Mouse (Mus musculus): ENCODE results near the gene Csnk1g2.
A peak's percentile ranks its signal among the peaks of the same experiment; 100 is the strongest.
"Not testable (repeated sequence)": the region's sequence is repeated elsewhere in the genome, so short reads cannot be mapped to it uniquely, and the experiment has no call there.

Csnk1g2 gene

DNA sequence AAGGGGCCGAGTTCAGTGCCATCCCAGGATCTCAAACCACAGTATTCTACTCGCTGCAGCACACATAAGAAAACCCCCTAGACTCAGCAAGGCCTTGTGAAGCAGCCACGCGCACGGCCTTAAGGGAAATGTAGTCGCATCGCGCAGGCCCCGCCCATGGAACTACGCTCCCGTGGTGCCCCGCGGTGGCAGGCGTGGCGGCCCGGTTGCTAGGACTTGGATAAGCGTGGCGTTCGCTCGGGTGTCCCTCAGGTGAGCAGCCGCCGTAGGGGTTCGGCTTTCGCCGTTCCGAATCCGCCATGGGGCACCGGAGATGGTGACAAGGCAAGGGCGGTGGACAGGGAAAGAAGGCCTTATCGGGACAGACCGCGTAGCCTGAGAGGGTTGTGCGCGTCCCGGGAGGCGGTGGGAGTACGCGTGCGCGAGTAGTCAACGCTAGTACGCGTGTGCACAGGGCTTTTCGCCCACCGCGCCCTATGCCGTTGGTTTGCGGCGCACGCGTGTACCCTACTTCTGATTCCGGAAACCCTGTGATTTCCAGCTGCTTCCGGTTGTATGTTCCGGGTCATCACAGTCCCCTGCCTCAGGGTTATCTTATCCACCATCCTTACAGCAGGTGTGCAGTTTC, 19.8 kb upstream of the Csnk1g2 start, which contains the start of the genes Scamp4 and Adat3:
Gene Scamp4 (plus strand): TSS at position 175 of the 628 bp plus-strand sequence.
Gene Adat3 (plus strand): TSS at position 183 of the 628 bp plus-strand sequence.
- DNase-seq, result peak; percentile 94

DNA sequence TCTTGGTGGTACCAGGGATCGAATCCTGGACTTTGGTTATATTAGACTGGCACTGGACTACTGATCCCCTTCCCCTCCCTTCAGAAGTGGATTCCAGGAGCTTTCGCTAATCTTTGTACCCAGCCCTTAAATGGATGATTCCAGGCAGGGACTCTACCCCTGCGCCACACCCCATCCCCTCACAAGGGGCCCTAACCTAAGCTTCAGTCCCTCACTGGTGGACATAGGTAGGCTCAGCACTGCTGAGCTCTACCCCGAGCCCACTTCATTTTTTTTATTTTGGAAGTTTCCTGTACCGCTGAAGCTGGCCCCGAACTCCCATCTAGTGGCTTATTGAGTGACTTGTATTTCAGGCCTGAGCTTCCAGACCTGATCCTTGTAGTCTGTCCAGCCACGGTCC, 19.3 kb upstream of the Csnk1g2 start:
- DNase-seq, result peak; percentile 46

DNA sequence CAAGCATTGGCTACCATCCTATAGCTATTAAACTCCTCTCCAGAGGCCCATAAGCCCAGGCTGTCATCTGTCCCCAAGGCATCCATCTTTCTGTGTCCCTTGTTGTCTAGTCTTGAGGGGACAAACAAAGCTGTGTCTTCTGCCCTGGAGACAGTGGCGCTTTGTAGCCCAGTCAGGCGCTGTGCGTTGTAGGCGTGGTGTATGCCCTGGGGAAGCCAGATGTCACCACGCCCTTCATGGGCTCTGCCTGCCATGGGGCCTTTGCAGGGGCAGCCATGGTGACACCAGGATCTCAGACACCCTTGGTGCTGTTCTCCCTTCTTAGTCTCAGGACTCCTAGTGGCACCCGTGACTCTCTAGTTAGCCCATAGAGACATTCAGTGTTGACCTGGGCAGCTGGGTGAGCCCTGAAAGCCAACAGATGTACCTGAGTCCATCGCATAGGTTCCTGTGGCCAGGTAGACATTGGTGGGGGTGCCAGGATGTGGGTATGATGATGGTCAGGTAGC, 18.6 kb upstream of the Csnk1g2 start:
- peak; percentile 62 for DNase-seq

DNA sequence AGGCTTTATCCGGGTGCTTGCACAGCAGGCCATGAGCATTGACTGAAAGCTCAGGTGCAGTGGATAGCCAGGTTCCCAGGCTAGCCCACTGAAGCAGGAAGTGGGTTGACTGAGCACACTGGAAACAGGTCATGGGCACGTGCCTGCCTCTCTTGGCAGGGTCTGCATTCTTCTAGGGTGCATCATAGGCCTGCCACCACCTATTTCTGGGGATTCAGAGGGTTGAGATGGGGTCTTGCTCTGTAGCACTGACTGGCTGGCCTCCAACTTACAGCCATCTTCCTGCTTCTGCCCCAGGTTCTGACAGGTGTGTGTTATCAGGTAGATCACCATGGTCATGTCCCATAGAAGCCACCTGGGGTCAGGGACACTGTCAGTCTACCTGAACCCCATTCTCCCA, 17.6 kb upstream of the Csnk1g2 start:
- peak; percentile 54 for DNase-seq

DNA sequence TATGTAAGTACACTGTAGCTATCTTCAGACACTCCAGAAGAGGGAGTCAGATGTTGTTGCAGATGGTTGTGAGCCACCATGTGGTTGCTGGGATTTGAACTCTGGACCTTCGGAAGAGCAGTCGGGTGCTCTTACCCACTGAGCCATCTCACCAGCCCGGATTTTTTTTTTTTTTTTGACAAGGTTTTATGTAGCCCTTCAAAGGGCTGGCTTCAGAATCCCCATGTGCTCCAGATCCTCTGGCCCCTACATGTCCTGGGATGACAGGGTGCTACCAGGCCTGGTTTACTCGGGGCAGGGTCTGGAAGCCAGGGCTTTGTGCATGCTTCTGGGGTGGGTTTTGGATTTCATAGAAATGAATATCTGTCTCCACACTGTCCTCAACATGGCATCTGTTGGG, 16.9 kb upstream of the Csnk1g2 start, which contains the start of gene Gm49322:
Gene Gm49322 (plus strand): TSS at position 301 of the 400 bp plus-strand sequence.
- not testable (repeated sequence) for DNase-seq

- no peak for DNase-seq
These were observed 16.3 kb upstream of the Csnk1g2 start for GRCm38 (mm10) chr10:80606306-80606705.

- peak; percentile 71 for DNase-seq
These were observed 15.8 kb upstream of the Csnk1g2 start for GRCm38 (mm10) chr10:80606737-80607350.

DNA sequence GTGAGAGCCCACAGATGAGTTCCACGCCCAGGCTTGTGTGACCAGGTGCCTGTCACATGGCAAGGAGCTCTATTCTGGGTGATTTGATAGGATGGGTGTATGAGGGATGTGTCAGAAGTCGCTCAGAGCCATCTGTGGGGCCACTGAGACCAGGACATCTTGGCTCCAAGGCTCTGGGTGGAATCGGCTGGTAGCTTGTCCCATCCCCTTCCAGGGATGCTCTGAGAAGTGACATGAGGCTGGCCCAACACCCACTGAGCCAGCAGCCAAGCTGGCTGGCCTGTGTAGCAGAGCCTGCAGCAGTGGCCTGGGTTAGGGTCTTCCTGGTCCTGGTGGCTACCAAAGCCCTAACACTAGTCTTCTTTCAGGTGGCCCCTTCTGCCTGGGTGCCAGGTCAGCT, 14.2 kb upstream of the Csnk1g2 start:
- DNase-seq, result peak; percentile 51

DNA sequence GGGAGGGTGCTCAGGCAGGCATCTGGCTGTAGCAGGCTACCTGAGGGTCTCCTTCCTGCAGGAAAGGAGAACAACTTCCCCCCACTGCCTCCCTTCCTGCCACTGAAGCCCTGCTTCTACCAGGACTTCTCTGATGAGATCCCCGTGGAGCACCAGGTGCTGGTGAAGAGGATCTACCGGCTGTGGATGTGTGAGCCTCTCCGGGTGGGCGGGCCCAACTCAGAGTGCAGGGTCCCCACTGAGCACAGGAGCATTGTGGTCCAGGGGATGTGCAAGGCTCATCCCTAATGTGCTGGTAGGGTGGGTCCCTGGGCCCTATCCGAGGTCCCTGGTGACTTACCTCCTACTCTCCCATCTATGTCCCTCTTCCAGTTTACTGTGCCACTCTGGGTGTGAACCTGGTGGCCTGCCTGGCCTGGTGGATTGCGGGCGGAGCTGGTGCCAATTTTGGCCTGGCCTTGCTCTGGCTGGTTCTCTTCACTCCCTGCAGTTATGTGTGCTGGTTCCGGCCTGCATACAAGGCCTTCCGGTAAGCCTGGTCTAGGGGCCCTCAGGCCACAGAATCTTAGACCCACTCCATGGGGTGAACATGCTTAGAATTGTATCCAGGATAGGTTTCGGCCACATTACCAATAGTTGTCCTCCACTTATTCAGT, 13.2 kb upstream of the Csnk1g2 start:
- DNase-seq, result peak; percentile 60

DNA sequence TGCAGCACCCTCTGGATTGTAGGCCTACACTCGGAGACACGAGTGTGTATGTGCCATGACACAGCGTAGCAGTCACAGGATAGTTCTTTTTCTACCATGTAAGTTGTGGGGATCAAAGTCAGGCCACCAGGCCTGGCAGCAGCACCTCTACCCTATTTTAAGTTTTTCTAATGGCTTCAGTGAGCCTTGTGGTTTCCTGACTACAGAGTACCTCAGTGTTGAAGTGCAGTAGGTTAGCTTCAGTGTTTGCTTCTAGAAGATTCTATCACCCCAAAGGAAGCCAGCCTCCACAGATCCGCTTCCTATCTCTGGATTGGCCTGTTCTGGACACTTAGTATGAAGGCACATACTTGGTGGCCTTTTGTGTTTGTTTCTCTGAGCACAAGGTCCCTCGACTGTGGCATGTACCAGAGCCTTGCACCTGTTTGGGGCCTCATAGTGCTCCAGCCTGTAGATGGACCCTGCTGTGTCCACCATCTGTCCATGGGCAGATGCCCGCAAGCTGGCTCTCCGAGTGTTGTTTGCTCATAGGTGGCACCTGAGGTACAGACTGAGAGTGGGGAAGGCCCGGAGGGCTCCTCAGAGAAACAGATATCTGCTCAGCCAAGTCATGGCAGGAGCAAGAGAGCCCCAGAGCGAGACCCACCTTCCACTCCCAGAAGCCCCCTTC, 12.4 kb upstream of the Csnk1g2 start:
- DNase-seq, result peak; percentile 94

DNA sequence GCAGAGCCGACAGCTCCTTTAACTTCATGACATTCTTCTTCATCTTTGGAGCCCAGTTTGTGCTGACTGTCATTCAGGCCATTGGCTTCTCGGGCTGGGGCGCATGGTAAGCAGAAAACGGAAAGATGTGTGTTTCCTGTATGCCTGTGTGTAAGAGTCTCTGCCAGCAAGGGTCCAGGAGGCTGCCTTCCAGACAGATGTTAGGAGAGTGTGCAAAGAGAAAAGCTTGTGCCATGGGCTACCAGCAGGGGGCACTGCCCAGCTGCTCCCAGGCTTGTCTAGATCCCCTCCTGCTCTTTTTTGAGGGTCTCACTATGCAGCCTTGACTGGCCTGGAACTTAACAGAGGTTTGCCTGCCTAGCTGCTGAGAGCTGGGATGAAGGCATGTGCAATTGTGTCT, 11.6 kb upstream of the Csnk1g2 start:
- DNase-seq, result peak; percentile 68

DNA sequence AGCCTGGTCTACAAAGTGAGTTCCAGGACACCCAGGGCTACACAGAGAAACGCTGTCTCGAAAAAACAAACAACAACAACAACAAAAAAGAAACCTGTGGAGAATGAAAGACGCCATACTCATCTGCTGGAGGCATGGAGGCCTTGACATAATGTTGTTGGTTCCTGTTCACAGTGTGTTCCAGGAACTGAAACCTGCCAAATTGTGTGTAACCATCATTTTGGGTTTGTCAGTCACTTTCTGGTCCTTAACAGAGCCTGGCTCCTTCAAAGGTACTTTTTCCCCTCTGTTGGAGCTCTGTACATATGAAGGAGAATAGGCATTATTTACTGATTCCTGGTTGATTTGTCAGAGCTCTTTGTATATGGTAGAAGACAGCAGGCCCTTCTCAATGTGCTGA, 10.7 kb upstream of the Csnk1g2 start:
- DNase-seq, result no peak

DNA sequence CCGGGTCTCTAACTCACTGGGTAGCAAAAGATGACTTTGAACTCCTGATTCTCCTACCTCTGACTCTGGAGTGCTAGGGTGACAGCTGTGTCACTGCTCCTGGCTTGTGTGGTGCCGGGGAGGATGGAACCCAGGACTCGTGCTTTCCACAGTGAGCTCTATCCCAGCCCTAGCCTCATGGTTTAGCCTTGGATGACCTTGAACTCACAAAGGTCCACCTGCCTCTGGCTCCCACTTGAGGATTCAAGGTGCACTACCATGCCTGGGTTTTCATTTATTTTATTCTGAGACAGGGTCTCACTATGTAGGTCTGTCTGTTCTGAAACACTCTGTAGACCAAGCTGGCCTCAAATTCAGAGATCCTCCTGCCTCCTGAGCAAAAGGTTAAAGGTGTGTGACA, 8.8 kb upstream of the Csnk1g2 start:
- no peak for DNase-seq

- DNase-seq, result no peak
These were observed 8.3 kb upstream of the Csnk1g2 start for GRCm38 (mm10) chr10:80614351-80614750.

DNA sequence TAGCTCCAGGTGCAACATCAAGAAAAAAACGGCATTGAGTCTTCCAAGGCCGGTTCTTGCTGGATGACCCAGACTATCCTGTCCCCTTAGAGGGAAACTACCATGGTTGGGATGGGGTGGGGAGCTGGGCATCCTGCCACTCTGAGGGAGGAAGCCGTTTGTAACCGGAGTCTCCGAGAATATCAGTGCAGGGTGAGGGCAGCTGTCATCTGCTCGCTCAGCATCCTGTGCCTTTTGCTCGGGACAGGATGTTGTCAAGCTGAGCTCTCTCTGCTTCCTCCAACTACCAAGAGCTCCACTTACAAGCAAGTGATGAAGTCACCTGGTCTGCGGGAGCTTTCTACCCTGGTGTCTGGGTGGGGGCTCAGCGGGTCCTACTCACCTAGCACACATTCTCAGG, 4.5 kb upstream of the Csnk1g2 start:
- no peak for DNase-seq

DNA sequence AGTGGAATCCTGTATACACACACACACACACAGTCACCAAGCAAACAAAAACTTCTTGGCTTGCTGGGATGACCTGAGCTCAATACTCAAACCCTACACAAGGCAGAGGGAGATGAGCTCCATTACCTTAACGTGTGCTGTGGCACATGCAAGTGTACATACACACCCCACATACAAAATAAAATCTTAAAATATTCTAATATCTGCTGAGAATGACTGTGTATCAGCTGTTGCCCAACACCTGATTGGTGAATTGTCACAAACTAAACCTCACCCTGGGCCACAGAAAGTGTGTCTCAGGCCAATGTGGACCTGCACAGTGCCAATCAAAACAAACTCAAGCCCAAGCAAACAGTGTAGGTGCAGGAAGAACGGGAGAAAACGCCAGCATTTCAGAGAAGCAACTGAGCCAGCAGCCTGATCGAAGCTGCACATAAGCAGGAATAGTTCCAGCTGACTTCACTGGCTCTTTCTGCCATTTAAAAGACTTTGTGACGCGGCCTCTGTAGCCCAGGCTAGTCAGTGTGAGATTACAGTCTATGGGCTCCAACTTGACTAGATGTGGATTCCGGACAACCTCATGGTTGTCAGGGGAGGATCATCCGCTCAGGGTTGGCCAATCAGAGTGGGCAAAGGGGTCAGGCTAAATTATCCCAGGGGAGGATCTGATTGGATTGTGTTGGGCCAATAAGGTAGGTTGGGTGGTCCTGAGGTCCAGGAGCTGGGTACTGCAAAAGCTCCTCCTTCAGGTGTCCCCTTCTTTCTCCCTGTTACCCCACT, 3.0 kb upstream of the Csnk1g2 start:
- no peak for DNase-seq

- peak; percentile 65 for DNase-seq
These were observed 2.3 kb upstream of the Csnk1g2 start for GRCm38 (mm10) chr10:80620365-80620764.

DNA sequence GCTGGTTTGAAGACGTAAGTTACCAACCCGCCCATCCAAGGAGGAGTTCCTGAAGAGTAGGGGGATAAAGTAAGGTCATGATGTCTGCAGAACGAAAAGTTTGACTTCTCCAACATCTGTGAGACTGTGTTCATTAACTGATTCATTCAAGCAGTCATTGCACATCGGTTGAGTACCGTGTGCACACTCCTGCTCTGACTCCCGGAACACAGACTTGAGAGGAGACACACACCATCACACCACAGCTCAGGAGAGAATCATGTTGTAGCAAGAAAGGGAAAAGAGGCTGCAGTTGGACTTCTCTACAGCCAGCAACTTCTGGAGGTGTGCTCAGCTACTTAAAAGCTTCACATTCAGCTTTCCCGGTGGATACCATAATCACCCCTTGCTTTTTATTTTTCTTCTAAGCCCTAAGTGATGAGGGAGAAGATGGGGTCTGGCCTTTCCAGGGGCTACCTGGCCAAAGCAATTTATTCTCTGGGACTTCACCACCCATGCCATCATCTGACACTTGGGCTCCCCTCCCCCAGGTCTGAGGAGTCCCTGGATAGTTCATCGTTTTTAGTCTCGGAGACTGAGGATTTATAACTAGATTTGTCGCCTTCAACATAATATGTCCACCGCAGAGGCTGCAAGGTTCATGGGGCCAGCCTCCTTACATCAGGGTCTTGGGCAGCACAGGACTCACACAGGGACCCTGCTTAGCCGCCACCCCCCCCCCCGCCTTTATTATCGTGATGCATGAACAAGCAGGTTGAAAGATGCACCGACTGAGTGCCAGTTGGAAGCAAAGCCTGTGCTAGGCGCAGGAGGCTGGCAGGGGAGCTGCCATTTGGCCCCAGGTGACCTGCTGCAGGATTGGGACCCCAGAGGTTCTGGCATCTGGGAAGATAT, 1.6 kb upstream of the Csnk1g2 start:
- peak; percentile 83 for DNase-seq

DNA sequence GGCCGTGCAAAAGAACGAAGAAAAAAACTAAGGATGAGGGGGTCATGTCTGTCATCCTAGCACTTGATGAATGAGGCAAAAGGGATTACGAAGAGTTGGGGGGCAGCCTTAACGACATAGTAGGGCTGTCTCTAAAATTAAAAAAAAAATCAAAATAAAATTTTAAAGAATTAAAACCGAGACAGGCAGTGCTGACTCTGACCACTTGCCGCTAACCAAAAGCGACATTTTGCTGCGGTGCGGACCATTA, 1.0 kb upstream of the Csnk1g2 start:
- DNase-seq, result no peak

DNA sequence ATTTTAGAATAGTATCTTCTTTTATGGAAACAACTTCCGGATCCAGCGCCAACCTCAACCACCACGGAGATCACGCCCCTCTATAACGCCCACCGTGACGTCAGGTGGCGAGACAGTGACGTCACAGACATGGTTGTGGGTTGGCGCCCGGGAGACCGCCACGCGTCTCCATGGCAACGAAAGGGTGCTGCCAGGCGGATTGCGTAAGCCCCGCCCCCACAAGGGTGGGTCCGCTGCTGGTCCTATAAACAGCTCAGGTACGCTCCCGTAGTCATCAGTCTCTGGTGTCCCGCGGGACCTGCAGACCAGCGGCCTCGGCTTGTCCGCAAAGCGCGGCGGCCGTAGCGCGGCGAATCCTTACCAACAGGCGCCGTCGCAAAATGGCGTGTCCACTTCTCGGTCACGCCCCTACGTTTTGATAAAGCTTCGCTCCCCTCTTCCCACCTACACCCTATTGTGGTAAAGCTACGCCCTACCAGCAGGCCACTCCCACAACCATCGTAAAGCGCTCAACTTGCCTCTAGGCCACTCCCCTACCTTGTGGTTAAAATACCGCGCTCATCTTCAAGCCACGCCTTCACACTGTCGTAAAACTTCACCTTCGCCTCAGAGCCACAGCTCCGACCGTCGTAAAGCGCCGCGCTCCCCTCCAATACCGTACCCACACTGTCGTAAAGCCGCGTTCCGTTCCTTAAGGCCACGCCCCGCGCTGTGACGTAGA, 538 bp upstream of the Csnk1g2 start:
- DNase-seq, result peak; percentile 100
